In the genomic region with DNA sequence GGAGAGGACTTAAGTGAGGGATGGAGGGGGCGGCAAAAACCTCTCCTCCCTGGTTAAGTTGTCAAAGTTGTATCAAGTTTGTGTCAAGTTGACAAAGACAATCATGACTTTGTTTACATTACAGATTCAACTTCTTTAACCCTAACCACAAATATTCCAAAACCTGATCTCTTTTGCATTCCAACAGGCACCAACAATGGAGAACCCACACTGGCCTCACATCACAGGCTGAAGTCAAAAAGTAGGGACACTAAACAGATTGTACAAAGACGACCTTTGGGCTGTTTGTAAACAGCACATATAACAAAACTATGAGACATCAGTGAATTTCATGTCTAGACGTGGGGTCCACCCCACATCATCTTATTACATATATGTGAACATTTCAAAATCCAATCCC, we compare ENCODE assay signal across 20 mouse cellular contexts.
"Had no signal": no experiment of that assay in that cellular context is flagged by ENCODE, and none has a peak within 500 bp of the region (broad histone marks: within the 10 kb centered on the region; RNA-seq: fewer than 3 reads in every experiment).

No protein-coding gene starts in this region.

- ATAC-seq: hindbrain, embryonic 16.5 days; inflammation-experienced regulatory T-cells, adult 6 months had no signal

- H3K4me2 ChIP-seq: heart, embryonic 12.5 days; hindbrain, embryonic 12.5 days; hindbrain, embryonic 14.5 days; limb, embryonic 13.5 days; limb, embryonic 15.5 days; liver, embryonic 13.5 days had no signal

- H3K4me3 ChIP-seq: gastrocnemius, adult 2 months; heart, embryonic 10.5 days; heart, embryonic 12.5 days; hindbrain, embryonic 10.5 days; hindbrain, embryonic 12.5 days; limb, embryonic 13.5 days; limb, embryonic 15.5 days; liver, embryonic 13.5 days had no signal

- H3K4me1 ChIP-seq: heart, embryonic 10.5 days; hindbrain, embryonic 10.5 days; hindbrain, embryonic 12.5 days; limb, embryonic 13.5 days; limb, embryonic 15.5 days; liver, embryonic 13.5 days had no signal

- H3K27me3 ChIP-seq: heart, embryonic 12.5 days; hindbrain, embryonic 12.5 days; limb, embryonic 13.5 days; limb, embryonic 15.5 days; liver, embryonic 13.5 days had no signal

- DNase-seq: gastrocnemius, adult 2 months; gastrocnemius, postnatal 10 days; gastrocnemius, postnatal 25 days; heart, adult 18-20 months; heart, postnatal 10 days; heart, postnatal 4 days; layer of hippocampus, adult 9-11 months; layer of hippocampus, postnatal 36 days; left cerebral cortex, postnatal 4 days; liver, embryonic 13.5 days had no signal

- H3K27ac ChIP-seq: gastrocnemius, adult 2 months; heart, embryonic 10.5 days; hindbrain, embryonic 10.5 days; hindbrain, embryonic 12.5 days; hindbrain, embryonic 14.5 days; kidney, postnatal 0 days; limb, embryonic 13.5 days; limb, embryonic 15.5 days; liver, embryonic 13.5 days had no signal

- H3K9ac ChIP-seq: heart, embryonic 12.5 days; hindbrain, embryonic 12.5 days; hindbrain, embryonic 14.5 days; limb, embryonic 13.5 days; limb, embryonic 15.5 days; liver, embryonic 13.5 days had no signal

- H3K9me3 ChIP-seq: heart, embryonic 10.5 days; heart, embryonic 12.5 days; hindbrain, embryonic 10.5 days; hindbrain, embryonic 12.5 days; limb, embryonic 13.5 days; limb, embryonic 15.5 days; liver, embryonic 13.5 days had no signal
